Mouse (Mus musculus) heart, embryonic 13.5 days (tissue): ENCODE measurements at regions not wholly inside any gene's neighbourhood (a gene's known extent, or its start where the extent isn't known, plus 50 kb on each side); places are given as distances from the start of the nearest gene placed in this dataset.

Experiments used
- ATAC-seq: fragments of 200-750 bp; cut with Nextera tagmentation; 2 replicates; pipeline ENCODE4 v1.8.0; 2017; ENCODE audit warnings: moderate TSS enrichment; ENCODE audit not compliant: insufficient number of reproducible peaks, low FRiP score, low TSS enrichment; ENCODE audit errors: extremely low read depth
- H3K27ac ChIP-seq: fragments of 300-500 bp; sonication (generic); replicated peaks from 2 replicates; pipeline ENCODE4 v1.5.1; 2015; ENCODE audit warnings: moderate library complexity, mild to moderate bottlenecking, inconsistent platforms
- H3K27me3 ChIP-seq: fragments of 300-500 bp; sonication (generic); replicated peaks from 2 replicates; pipeline ENCODE4 v1.6.1; 2015; ENCODE audit warnings: mild to moderate bottlenecking, inconsistent platforms
- H3K36me3 ChIP-seq: fragments of 300-500 bp; sonication (generic); 2 replicates; pipeline ENCODE4 v1.6.1; 2015; ENCODE audit warnings: mild to moderate bottlenecking, inconsistent platforms
- H3K4me1 ChIP-seq: fragments of 300-500 bp; sonication (generic); 2 replicates; pipeline ENCODE4 v1.6.1; 2015; ENCODE audit warnings: inconsistent platforms
- H3K4me2 ChIP-seq: fragments of 300-500 bp; sonication (generic); 2 replicates; pipeline ENCODE4 v1.6.1; 2015; ENCODE audit warnings: inconsistent platforms, mild to moderate bottlenecking, moderate library complexity
- H3K4me3 ChIP-seq: fragments of 300-500 bp; sonication (generic); 2 replicates; pipeline ENCODE4 v1.5.1; 2015; ENCODE audit warnings: moderate library complexity, mild to moderate bottlenecking, inconsistent platforms
- H3K9ac ChIP-seq: fragments of 300-500 bp; sonication (generic); 2 replicates; pipeline ENCODE4 v1.6.1; 2015; ENCODE audit warnings: inconsistent platforms, mild to moderate bottlenecking, moderate library complexity
- H3K9me3 ChIP-seq: fragments of 300-500 bp; sonication (generic); 2 replicates; pipeline ENCODE4 v1.6.1; 2016; ENCODE audit warnings: inconsistent platforms
- WGBS: fragments of 180-500 bp; shearing (Covaris S2); methylation state at CpG from one replicate; pipeline ENCODE4 v1.1.7; 2015; ENCODE audit warnings: mixed read lengths; 5-methylcytosine and 5-hydroxymethylcytosine counted together

DNA sequence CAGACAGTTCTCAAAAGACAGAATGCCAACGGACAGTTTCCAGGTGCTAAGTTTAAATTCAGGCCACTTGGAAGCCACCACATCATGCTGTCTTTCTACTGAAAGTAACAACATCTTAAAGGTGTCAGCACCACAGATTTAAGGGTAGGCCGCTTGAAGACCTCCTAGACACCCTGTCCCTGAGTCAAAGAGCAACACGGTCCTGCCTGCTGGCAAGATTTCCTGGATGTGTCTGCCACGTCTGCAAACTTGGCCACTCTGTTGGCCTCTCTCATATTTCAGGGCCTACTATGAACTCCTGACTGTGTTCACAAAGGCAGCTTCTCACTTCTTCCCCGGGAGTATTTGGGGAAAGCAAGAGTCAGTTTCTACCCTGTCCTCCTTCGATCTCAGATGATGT, 194.7 kb upstream of the Esrrg start:
- no peak for ATAC-seq
- Histone ChIP-seq H3K36me3 (no peaks in the 10 kb centered on the region), H3K27ac (no peak overlapping the region), H3K9me3 (no peaks in the 10 kb centered on the region), H3K27me3 (no peaks in the 10 kb centered on the region), H3K9ac (no peak overlapping the region), H3K4me1 (no peaks in the 10 kb centered on the region), H3K4me2 (no peak overlapping the region), H3K4me3 (no peak overlapping the region)
- WGBS: 67% methylated on average over 6 of the region's 6 CpGs

DNA sequence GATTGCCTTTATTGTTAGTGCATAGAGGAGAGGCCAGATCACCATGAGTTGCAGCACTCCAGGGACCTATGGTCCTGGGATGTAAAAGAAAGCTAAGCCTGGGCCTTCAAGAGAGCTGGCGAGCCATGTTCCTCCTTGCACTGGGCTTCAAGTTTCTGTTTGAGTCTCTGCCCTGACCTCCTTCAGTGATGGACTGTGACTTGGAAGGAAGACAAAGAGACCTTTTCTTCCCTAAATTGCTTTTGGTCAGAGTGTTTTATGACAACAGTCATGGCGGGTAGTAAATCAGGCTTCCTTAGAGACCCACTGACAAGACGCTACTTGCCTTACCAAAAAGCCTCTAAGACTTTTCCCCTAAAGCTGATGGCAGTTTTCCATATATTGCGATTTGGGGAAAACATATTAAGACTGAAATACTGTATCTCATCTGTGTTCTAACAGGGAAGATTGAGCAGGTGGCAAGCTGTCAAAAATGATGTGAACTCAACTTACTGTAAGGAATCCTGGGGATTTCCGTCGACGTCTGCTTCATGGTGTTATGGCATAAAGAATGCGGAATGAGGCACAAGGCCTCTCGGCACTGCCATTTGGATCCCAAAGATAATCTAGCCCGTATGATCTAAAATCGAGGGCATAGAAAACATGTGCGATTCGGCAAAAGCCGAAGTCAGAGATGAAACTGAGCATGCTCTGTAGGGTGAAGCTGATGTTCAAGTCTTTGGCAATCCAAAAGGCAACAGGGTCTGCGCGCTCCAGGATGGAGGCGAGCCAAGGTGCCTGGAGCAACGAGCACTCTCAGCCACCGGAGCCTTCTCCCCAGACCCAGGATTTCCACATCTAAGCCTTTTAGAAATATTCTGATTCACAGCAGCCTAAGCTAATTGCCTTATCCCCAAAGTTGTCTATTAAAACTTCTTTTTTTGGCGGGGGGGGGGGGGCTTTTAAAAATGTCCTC, 190.1 kb upstream of the Esrrg start:
- Histone ChIP-seq H3K4me3 (no peak overlapping the region), H3K9me3 (no peaks in the 10 kb centered on the region), H3K36me3 (no peaks in the 10 kb centered on the region), H3K4me1 (no peaks in the 10 kb centered on the region), H3K27ac (no peak overlapping the region), H3K9ac (no peak overlapping the region), H3K4me2 (no peak overlapping the region), H3K27me3 (no peaks in the 10 kb centered on the region)
- 84% methylated on average over 20 of the region's 20 CpGs for WGBS
- ATAC-seq: no peak

DNA sequence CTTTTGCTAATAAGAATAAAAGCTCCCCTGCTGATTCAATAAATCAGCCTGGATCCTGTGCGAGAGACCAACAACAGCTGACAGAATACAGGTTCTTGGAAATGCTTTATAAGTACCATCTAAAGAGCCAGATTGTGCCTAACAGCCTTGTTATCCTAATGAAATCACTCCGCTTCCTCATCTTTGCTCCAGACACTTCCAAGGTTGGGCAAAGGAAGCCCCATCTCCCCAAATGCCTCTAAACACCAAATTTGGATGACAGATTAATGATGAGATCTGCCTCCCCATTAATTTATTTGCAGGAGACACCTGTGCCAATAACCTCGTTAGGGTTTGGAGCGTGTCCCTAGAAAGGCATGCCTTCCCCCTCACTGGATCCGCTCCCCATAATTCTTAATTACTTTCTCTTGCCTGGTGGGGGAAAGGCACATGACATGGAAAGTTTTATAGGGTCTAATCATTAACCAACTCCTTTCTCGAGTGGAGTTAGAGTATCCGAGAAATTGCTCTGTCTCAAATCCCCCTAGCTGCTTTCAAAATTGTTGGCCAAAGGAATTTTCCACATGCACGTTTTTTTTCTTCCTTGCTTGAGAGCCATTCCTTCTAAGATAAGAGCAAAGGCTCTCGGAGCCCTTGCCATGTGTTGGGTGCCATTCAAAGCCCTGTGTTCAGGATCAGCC, 179.9 kb upstream of the Esrrg start:
- H3K4me3 ChIP-seq: no peak overlapping the region
- H3K27ac ChIP-seq: no peak overlapping the region
- peaks cover 4% of the 10 kb centered on the region for H3K4me1 ChIP-seq
- no peak for ATAC-seq
- H3K9me3 ChIP-seq: no peaks in the 10 kb centered on the region
- H3K36me3 ChIP-seq: no peaks in the 10 kb centered on the region
- no peak overlapping the region for H3K9ac ChIP-seq
- 64% methylated on average over 9 of the region's 9 CpGs for whole genome bisulfite sequencing
- H3K27me3 ChIP-seq: no peaks in the 10 kb centered on the region
- H3K4me2 ChIP-seq: no peak overlapping the region

DNA sequence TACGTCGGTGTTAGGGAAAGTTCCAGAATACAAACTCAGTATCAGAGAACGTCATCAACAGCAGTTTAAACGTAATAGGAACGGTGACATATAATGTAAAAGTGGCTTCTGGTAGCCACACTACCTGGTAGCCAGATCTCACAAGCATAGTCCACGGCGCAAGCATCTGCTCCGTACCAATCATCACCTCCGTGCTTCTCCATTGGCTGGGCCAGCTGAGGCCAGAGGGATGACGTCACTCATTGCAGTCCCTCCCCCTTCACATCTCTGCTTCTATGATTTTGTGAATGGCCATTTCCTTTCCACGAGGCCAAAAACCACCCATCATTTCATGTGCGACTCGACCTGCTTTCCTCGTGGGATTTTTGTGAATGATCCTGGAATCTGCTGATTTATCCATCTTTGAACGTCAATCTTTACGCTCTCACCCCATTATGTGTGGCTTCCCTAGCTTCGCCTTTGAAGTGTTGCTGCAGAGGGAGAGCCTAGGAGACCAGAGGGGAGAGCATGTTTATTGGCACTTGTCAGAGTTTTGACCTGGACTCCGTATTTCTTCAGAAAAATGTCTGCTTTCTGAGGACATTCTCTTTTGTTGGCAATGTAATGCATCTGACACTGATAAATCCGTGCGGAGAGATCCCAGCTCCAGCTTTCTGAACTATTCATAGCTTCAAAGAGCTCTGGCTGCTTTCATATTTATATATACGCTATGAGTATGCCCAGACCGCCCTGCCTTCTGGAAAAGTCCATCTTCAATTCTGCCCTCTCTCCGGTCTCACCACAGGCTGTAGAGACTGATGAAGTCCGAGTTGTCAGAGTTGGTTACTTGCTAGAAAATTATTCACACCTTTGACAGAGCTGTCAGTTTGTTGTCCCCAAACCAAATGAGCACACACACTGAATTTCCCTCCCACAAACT, 174.6 kb upstream of the Esrrg start:
- peak overlapping the region; percentile 31 for H3K4me2 ChIP-seq
- peaks cover 33% of the 10 kb centered on the region for H3K4me1 ChIP-seq
- H3K9ac ChIP-seq: no peak overlapping the region
- 57% methylated on average over 24 of the region's 24 CpGs for WGBS
- no peak for ATAC-seq
- H3K27me3 ChIP-seq: no peaks in the 10 kb centered on the region
- no peaks in the 10 kb centered on the region for H3K36me3 ChIP-seq
- H3K27ac ChIP-seq: peak overlapping the region; percentile 9
- no peaks in the 10 kb centered on the region for H3K9me3 ChIP-seq
- H3K4me3 ChIP-seq: no peak overlapping the region

DNA sequence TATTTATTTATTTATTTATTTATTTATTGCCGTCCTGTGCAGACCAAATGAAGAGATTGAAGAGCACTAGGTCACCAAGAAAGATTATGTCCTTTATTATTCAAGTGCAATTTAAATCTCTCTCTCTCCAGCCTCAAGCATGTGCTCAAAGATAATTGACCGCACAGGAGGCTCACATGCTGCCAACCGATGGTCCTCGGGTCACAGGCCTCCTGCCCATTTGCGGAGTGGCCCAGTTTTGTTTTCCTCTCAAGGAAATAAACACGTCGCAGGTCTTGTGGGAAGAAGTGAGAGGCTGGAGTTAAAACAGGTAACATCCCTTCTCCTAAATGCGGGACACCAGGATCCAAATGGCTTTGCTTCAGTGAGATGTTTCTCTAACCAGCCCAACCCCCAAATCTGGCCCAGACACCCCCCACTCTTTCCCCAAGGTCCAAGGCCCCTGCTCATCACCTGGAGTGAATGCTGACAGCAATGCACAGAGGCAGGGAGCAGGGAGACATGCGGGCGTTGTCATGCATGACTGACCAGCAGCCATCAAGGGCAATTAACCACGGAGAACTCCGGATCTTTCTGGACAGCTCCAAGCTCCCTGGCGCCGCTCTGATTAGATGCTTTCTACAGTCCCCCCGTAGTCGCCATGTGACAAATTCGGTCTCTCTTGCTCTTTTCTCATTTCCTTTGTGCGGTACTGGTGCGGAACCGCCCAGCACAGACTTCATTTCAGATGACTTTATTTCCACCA, 169.2 kb upstream of the Esrrg start:
- ATAC-seq: no peak
- Histone ChIP-seq H3K27ac (no peak overlapping the region), H3K9me3 (no peaks in the 10 kb centered on the region), H3K4me3 (no peak overlapping the region), H3K27me3 (no peaks in the 10 kb centered on the region), H3K36me3 (no peaks in the 10 kb centered on the region), H3K9ac (no peak overlapping the region), H3K4me2 (no peak overlapping the region), H3K4me1 (peaks cover 22% of the 10 kb centered on the region)
- WGBS: 72% methylated on average over 20 of the region's 20 CpGs

DNA sequence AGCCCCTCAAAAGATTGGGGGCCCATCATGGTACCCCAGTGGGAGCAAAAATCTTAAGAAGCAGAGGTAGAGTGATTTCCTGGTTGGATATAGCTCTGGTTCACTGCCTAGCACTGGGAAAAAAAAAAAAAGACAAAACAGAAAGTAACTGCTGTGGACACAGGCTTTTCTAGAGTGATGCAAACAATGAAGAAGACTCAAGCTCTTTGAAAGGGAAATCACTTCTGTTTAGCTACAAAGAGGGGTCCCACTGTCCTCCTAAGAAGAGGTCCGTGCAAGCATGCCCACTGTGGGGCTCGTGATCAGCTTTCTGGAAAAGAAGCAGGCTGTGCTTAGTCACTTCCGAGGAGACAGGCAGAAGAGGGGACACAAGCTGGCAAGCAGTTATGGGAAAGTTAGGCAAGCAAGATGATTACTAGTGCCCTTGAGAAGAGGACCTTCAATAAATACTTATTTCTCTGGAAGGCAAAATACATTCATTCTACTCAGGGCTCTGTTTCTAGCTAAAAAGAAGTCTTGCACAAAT, 166.9 kb upstream of the Esrrg start:
- H3K36me3 ChIP-seq: no peaks in the 10 kb centered on the region
- H3K4me3 ChIP-seq: no peak overlapping the region
- H3K4me2 ChIP-seq: no peak overlapping the region
- H3K4me1 ChIP-seq: peaks cover 8% of the 10 kb centered on the region
- no peak overlapping the region for H3K27ac ChIP-seq
- WGBS: 61% methylated on average over 3 of the region's 3 CpGs
- no peak for ATAC-seq
- H3K9ac ChIP-seq: no peak overlapping the region
- H3K9me3 ChIP-seq: no peaks in the 10 kb centered on the region
- no peaks in the 10 kb centered on the region for H3K27me3 ChIP-seq

DNA sequence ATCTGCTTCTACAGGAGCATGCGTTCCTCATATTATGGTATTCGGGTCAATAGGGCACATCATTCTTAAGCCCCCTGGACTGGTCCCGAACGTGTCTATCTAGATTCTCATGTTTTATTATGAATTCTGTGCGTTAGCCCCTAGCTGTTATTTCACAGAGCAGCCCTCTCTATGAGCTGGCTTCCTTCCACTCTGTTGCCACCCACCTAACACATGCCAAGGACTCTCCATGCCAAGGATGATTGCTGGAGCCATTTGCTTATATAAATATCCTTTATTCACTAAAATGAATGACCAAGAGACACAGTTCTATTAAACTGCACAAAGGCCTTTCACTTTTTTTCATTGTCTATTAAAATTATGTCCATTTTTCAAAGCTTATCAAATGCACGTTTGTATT, 162.1 kb upstream of the Esrrg start:
- 71% methylated on average over 6 of the region's 6 CpGs for WGBS
- no peak overlapping the region for H3K4me3 ChIP-seq
- ATAC-seq: no peak
- no peak overlapping the region for H3K4me2 ChIP-seq
- H3K9ac ChIP-seq: no peak overlapping the region
- no peaks in the 10 kb centered on the region for H3K36me3 ChIP-seq
- H3K27ac ChIP-seq: no peak overlapping the region
- peaks cover 8% of the 10 kb centered on the region for H3K4me1 ChIP-seq
- no peaks in the 10 kb centered on the region for H3K9me3 ChIP-seq
- H3K27me3 ChIP-seq: no peaks in the 10 kb centered on the region

DNA sequence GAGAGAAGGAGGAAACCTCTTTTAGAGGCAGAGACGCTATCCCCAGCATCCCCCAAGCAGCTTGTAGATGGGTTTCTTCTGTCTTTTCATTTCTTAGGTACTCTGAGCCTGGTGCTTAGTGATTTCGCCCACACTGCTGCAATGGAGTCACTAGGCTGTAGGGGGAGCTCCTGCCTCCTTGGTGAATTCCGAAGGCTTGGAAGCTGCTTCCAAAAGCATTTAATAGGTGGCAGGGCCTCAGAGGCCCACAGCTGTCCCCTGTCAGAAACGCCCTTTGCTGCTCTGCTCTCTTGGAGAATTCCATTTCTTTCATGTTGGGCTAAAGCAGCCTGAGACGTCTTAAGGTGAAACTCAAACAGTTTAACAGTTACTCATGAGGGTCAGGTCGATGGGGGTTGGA, 160.4 kb upstream of the Esrrg start:
- Histone ChIP-seq H3K27me3 (no peaks in the 10 kb centered on the region), H3K4me3 (no peak overlapping the region; the same call in 1 of the 2 replicates), H3K9me3 (no peaks in the 10 kb centered on the region), H3K4me1 (peaks cover 8% of the 10 kb centered on the region), H3K4me2 (peak overlapping the region; percentile 47), H3K9ac (peak overlapping the region; percentile 66), H3K27ac (no peak overlapping the region), H3K36me3 (no peaks in the 10 kb centered on the region)
- no peak for ATAC-seq
- 12% methylated on average over 6 of the region's 6 CpGs for WGBS

DNA sequence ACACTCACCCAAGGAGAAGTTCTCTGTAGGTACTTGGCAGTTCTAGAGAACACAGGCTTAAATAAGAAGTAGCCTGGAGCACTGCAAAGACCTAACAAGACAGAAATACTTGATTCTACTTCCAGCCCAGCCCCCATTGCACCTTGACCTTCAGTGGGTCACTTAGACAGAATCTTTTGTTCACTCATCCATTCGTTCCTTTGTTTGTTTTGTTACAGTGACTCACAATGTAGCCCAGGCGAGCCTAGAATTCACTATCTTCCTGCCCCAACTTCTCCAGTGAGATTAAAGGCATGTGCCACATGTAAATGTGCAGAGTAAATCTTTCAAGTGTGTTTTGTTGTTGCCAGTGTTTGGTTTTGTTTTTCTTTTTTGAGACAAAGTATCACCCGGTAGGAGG, 158.5 kb upstream of the Esrrg start:
- H3K9me3 ChIP-seq: no peaks in the 10 kb centered on the region
- no peaks in the 10 kb centered on the region for H3K36me3 ChIP-seq
- H3K4me3 ChIP-seq: no peak overlapping the region
- WGBS: 50% methylated on average over 3 of the region's 3 CpGs
- no peak overlapping the region for H3K27ac ChIP-seq
- ATAC-seq: no peak
- no peaks in the 10 kb centered on the region for H3K27me3 ChIP-seq
- H3K4me2 ChIP-seq: no peak overlapping the region
- no peak overlapping the region for H3K9ac ChIP-seq
- H3K4me1 ChIP-seq: peaks cover 8% of the 10 kb centered on the region

DNA sequence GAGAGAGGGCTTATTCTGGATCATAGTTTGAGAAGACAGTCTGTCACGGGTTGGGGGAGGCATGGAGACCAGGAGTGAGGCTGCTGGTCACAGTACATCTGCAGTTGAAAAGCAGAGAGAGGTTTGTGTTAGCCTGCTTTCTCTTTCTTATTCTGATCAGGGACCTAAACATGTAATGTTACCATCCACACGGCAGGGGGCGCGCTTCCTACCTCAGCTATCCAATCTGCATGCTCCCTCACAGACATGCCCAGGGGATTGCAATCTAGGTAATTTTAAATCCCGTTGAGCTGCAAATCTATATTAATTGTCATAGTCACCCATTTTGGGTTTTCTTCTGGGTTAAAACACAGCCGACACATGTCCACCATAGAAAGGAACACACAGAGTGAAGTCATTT, 156.4 kb upstream of the Esrrg start:
- Histone ChIP-seq H3K4me3 (no peak overlapping the region), H3K9ac (no peak overlapping the region), H3K27me3 (no peaks in the 10 kb centered on the region), H3K9me3 (no peaks in the 10 kb centered on the region), H3K27ac (no peak overlapping the region), H3K4me2 (no peak overlapping the region), H3K36me3 (no peaks in the 10 kb centered on the region), H3K4me1 (peaks cover 8% of the 10 kb centered on the region)
- ATAC-seq: no peak
- WGBS: 28% methylated on average over 6 of the region's 6 CpGs
